Mouse (Mus musculus) neural tube, embryonic 15.5 days (tissue): ENCODE results near the gene Tbx6. TPM values are rescaled to one million over a fixed set of nuclear protein-coding genes. Genes with fewer than 3 reads are reported as not detected.
A peak's percentile ranks its signal among the peaks of the same experiment; 100 is the strongest.

ENCODE experiments used
- ATAC-seq: fragments of 200-750 bp; cut with Nextera tagmentation; 2 replicates; pipeline ENCODE4 v1.8.0; 2017; ENCODE audit warnings: mild to moderate bottlenecking, moderate TSS enrichment, moderate library complexity; ENCODE audit not compliant: low FRiP score
- H3K27ac ChIP-seq: fragments of 300-500 bp; sonication (generic); replicated peaks from 2 replicates; pipeline ENCODE4 v1.5.1; 2015; ENCODE audit warnings: mild to moderate bottlenecking, inconsistent platforms
- H3K27me3 ChIP-seq: fragments of 300-500 bp; sonication (generic); replicated peaks from 2 replicates; pipeline ENCODE4 v1.6.1; 2015; ENCODE audit warnings: inconsistent platforms
- H3K36me3 ChIP-seq: fragments of 300-500 bp; sonication (generic); 2 replicates; pipeline ENCODE4 v1.6.1; 2015; ENCODE audit warnings: inconsistent platforms
- H3K4me1 ChIP-seq: fragments of 300-500 bp; sonication (generic); 2 replicates; pipeline ENCODE4 v1.6.1; 2015; ENCODE audit warnings: inconsistent platforms
- H3K4me2 ChIP-seq: fragments of 300-500 bp; sonication (generic); 2 replicates; pipeline ENCODE4 v1.6.1; 2015; ENCODE audit warnings: inconsistent platforms, mild to moderate bottlenecking, moderate library complexity
- H3K4me3 ChIP-seq: fragments of 300-500 bp; sonication (generic); replicated peaks from 2 replicates; pipeline ENCODE4 v1.5.1; 2015; ENCODE audit warnings: mild to moderate bottlenecking, inconsistent platforms
- H3K9ac ChIP-seq: fragments of 300-500 bp; sonication (generic); replicated peaks from 2 replicates; pipeline ENCODE4 v1.6.1; 2015; ENCODE audit warnings: mild to moderate bottlenecking, inconsistent platforms
- H3K9me3 ChIP-seq: fragments of 300-500 bp; sonication (generic); replicated peaks from 2 replicates; pipeline ENCODE4 v1.6.1; 2016; ENCODE audit warnings: inconsistent platforms
- WGBS: fragments of 180-500 bp; shearing (Covaris S2); methylation state at CpG from one replicate; pipeline ENCODE4 v1.1.7; 2015; ENCODE audit warnings: mixed read lengths; 5-methylcytosine and 5-hydroxymethylcytosine counted together
- polyA plus RNA-seq: library from polyadenylated mRNA; unstranded; fragments of >200 nt; fragmentation: Nextera tagmentation; extraction: Ambion mirVana; gene quantifications from 2 replicates; pipeline ENCODE4 v1.2.1, GENCODE M21; 2015

The Tbx6 gene
- polyA plus RNA-seq, 1 experiment from 2014 or later = 0.35 TPM

- WGBS = 69% methylated on average over 8 of the region's 8 CpGs
- H3K27me3 ChIP-seq = no peaks in the 10 kb centered on the region
- no peaks in the 10 kb centered on the region for H3K9me3 ChIP-seq
- H3K4me2 ChIP-seq = peak overlapping the region; percentile 89
- peaks cover 55% of the 10 kb centered on the region for H3K4me1 ChIP-seq
- H3K4me3 ChIP-seq = peak overlapping the region; percentile 85; the same call in 1 of the 2 replicates
- no peak for ATAC-seq
- no peak overlapping the region for H3K27ac ChIP-seq
- H3K9ac ChIP-seq = no peak overlapping the region
- H3K36me3 ChIP-seq = peaks cover 36% of the 10 kb centered on the region
These were observed 15.2 kb downstream of the Tbx6 start for GRCm38 (mm10) chr7:126796350-126796932.

- peak within 1 kb of the TSS; percentile 95 for H3K27ac ChIP-seq
- H3K36me3 ChIP-seq = peaks cover 36% of the 10 kb centered on the region
- H3K9me3 ChIP-seq = no peaks in the 10 kb centered on the region
- 26% methylated on average over 21 of the region's 21 CpGs for WGBS
- peak within 1 kb of the TSS; percentile 89 for H3K4me2 ChIP-seq
- no peak for ATAC-seq
- peak within 1 kb of the TSS; percentile 85 for H3K4me3 ChIP-seq
- H3K4me1 ChIP-seq = peaks cover 51% of the 10 kb centered on the region
- H3K9ac ChIP-seq = peak within 1 kb of the TSS; percentile 81
- H3K27me3 ChIP-seq = no peaks in the 10 kb centered on the region
These were observed 16.3 kb downstream of the Tbx6 start, which contains the start of gene Fam57b for GRCm38 (mm10) chr7:126797411-126798126. TSS of gene Fam57b (plus strand) at chr7:126797668.

- peak overlapping the region; percentile 95 for H3K27ac ChIP-seq
- ATAC-seq = no peak; the same call in 1 of the 2 replicates
- H3K27me3 ChIP-seq = no peaks in the 10 kb centered on the region
- H3K4me1 ChIP-seq = peaks cover 43% of the 10 kb centered on the region
- H3K9ac ChIP-seq = peak overlapping the region; percentile 81
- peaks cover 36% of the 10 kb centered on the region for H3K36me3 ChIP-seq
- under 1% methylated on average over 40 of the region's 40 CpGs for WGBS
- no peaks in the 10 kb centered on the region for H3K9me3 ChIP-seq
- peak overlapping the region; percentile 85 for H3K4me3 ChIP-seq
- peak overlapping the region; percentile 89 for H3K4me2 ChIP-seq
These were observed 17.1 kb downstream of the Tbx6 start for GRCm38 (mm10) chr7:126798127-126799049.

- Histone ChIP-seq H3K9ac (peak overlapping the region; percentile 81), H3K9me3 (no peaks in the 10 kb centered on the region), H3K4me2 (peak overlapping the region; percentile 89), H3K4me1 (peaks cover 42% of the 10 kb centered on the region), H3K4me3 (peak overlapping the region; percentile 85), H3K27ac (peak overlapping the region; percentile 95), H3K36me3 (peaks cover 32% of the 10 kb centered on the region), H3K27me3 (no peaks in the 10 kb centered on the region)
- WGBS = under 1% methylated on average over 30 of the region's 36 CpGs
- peak; percentile 96 for ATAC-seq
These were observed 17.8 kb downstream of the Tbx6 start for GRCm38 (mm10) chr7:126799050-126799467.

GRCm38 (mm10) chr7:126799468-126800268, 18.4 kb downstream of the Tbx6 start:
- H3K4me1 ChIP-seq = peaks cover 42% of the 10 kb centered on the region
- H3K4me2 ChIP-seq = peak overlapping the region; percentile 89
- peak overlapping the region; percentile 85 for H3K4me3 ChIP-seq
- H3K9ac ChIP-seq = peak overlapping the region; percentile 68
- H3K9me3 ChIP-seq = no peaks in the 10 kb centered on the region
- WGBS = 1% methylated on average over 37 of the region's 38 CpGs
- no peaks in the 10 kb centered on the region for H3K27me3 ChIP-seq
- peak overlapping the region; percentile 95 for H3K27ac ChIP-seq
- H3K36me3 ChIP-seq = peaks cover 26% of the 10 kb centered on the region
- ATAC-seq = peak; percentile 93

GRCm38 (mm10) chr7:126800269-126801056, 19.2 kb downstream of the Tbx6 start:
- H3K4me1 ChIP-seq = peaks cover 42% of the 10 kb centered on the region
- peak overlapping the region; percentile 85 for H3K4me3 ChIP-seq
- no peak for ATAC-seq
- H3K27ac ChIP-seq = peak overlapping the region; percentile 95
- peak overlapping the region; percentile 68 for H3K9ac ChIP-seq
- no peaks in the 10 kb centered on the region for H3K9me3 ChIP-seq
- 42% methylated on average over 5 of the region's 5 CpGs for WGBS
- H3K36me3 ChIP-seq = peaks cover 18% of the 10 kb centered on the region
- H3K27me3 ChIP-seq = no peaks in the 10 kb centered on the region
- H3K4me2 ChIP-seq = peak overlapping the region; percentile 89

- Histone ChIP-seq H3K4me2 (no peak overlapping the region), H3K4me3 (no peak overlapping the region), H3K36me3 (peaks cover 13% of the 10 kb centered on the region), H3K9ac (peak overlapping the region; percentile 68; the same call in 1 of the 2 replicates), H3K27ac (peak overlapping the region; percentile 95; the same call in 1 of the 2 replicates), H3K27me3 (no peaks in the 10 kb centered on the region), H3K9me3 (no peaks in the 10 kb centered on the region), H3K4me1 (peaks cover 37% of the 10 kb centered on the region)
- no peak for ATAC-seq
- WGBS = 95% methylated on average over 16 of the region's 16 CpGs
These were observed 19.8 kb downstream of the Tbx6 start for GRCm38 (mm10) chr7:126801057-126801422.

- 90% methylated on average over 11 of the region's 11 CpGs for WGBS
- Histone ChIP-seq H3K27me3 (no peaks in the 10 kb centered on the region), H3K27ac (no peak overlapping the region), H3K4me2 (no peak overlapping the region), H3K9me3 (no peaks in the 10 kb centered on the region), H3K4me3 (no peak overlapping the region), H3K9ac (no peak overlapping the region), H3K4me1 (peaks cover 27% of the 10 kb centered on the region), H3K36me3 (no peaks in the 10 kb centered on the region; the same call in 1 of the 2 replicates)
- ATAC-seq = no peak
These were observed 21.0 kb downstream of the Tbx6 start for GRCm38 (mm10) chr7:126802134-126802889.

- H3K4me3 ChIP-seq = no peak overlapping the region
- ATAC-seq = no peak
- no peak overlapping the region for H3K27ac ChIP-seq
- H3K9me3 ChIP-seq = no peaks in the 10 kb centered on the region
- no peak overlapping the region for H3K9ac ChIP-seq
- WGBS = 89% methylated on average over 6 of the region's 6 CpGs
- H3K36me3 ChIP-seq = no peaks in the 10 kb centered on the region
- H3K27me3 ChIP-seq = no peaks in the 10 kb centered on the region
- no peak overlapping the region for H3K4me2 ChIP-seq
- H3K4me1 ChIP-seq = peaks cover 27% of the 10 kb centered on the region
These were observed 21.9 kb downstream of the Tbx6 start for GRCm38 (mm10) chr7:126803181-126803580.

GRCm38 (mm10) chr7:126803751-126804150, 22.5 kb downstream of the Tbx6 start:
- Histone ChIP-seq H3K27me3 (no peaks in the 10 kb centered on the region), H3K36me3 (no peaks in the 10 kb centered on the region), H3K27ac (no peak overlapping the region), H3K4me1 (peaks cover 30% of the 10 kb centered on the region), H3K4me2 (no peak overlapping the region), H3K9ac (no peak overlapping the region), H3K9me3 (no peaks in the 10 kb centered on the region), H3K4me3 (no peak overlapping the region)
- ATAC-seq = no peak
